Mouse (Mus musculus): ENCODE measurements at regions not wholly inside any gene's neighbourhood (a gene's known extent, or its start where the extent isn't known, plus 50 kb on each side); places are given as distances from the start of the nearest gene placed in this dataset.

DNA sequence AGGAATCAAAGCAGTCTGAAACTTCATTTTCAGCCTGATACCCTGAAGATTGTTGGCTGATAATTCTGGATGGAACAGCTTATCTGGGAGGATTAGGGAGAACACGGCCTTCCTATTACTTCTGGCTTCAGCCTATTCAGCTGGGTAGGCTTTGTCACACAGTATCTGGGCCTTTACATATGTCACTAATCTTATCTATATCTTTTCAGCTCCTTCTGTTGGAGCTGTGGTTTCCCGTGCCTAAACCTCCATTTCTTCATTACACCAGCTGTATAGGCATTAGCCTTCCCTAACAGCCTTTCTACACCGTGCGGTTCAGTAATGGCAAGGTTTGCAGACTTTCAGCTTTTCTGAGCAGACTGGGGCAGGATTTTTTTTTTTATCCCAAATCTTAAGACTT is 61.9 kb upstream of the Tle4 start:
- ATAC-seq: no peak

DNA sequence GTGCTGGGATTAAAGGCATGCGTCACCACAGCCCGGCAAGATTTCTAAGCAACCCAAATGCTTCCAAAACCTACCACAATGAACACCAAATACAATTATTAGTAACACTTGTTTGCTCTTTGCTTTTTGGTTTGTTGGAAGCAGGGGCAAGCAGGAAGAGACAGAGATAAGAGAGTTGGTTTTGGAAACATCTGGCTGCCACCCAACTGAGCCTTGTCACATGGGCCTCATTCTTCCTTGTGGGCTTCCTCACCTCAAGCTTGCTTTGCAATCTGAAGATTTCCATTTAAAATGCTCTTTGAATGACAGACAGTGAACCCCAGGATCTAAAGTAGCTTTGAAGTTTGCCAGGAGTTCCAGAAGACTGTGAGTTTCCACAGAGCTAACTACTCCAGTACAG is 60.6 kb upstream of the Tle4 start:
- no peak for ATAC-seq

DNA sequence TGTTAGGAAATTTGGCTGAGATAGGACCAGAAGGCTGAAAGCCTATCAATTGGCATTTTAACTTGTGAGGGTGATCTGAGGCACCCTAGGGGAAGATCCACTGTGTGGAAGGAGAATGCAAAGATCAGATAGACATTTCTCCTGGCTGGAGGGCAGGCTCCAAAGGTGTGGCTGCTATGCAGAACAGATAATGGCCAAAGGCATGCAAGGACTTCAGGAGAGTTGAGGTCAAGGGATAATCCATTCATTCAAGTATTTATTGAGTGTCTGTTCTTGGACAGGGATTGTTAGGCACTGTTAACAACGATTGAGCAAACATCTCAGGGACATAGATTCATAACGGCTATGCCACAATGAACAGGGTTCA is 58.2 kb upstream of the Tle4 start:
- ATAC-seq: no peak

DNA sequence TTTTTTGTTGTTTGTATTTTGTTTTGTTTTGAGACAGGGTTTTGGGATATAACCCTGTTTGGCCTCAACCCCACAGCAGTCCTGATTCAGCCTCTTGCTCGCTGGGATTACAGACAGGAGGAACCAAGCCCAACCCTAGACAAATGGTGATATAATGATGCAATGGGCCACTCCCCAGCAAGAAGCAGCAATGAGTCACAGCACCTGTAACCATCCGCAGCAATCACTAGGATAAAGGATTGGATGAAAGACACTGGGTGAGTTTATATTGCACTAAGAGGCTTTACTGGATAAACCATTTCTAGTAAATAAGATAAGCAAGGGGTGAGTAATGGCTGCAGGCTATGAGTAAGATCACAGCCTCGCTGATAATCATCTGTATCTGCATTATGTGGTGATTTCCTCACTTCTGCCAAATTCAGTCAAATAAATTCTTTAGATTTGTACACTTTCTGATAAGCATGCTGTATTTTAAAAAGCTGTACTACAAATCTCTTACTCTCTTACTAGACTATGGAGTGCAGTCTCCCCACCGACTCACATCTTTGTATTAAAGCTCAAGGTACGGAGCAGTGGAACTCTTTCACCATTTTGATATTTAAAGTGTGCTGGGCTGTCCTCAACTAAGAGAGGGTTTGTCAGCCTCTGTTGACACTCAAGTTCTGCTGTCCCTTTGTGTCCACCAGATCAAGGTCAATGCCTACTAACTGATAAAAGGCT is 57.6 kb upstream of the Tle4 start:
- no peak for ATAC-seq

Measured in CD4-positive, CD25-positive, alpha-beta regulatory T cell, adult 4 months (primary cell).